8 mouse cellular contexts compared by ENCODE assay signal in the genomic region with DNA sequence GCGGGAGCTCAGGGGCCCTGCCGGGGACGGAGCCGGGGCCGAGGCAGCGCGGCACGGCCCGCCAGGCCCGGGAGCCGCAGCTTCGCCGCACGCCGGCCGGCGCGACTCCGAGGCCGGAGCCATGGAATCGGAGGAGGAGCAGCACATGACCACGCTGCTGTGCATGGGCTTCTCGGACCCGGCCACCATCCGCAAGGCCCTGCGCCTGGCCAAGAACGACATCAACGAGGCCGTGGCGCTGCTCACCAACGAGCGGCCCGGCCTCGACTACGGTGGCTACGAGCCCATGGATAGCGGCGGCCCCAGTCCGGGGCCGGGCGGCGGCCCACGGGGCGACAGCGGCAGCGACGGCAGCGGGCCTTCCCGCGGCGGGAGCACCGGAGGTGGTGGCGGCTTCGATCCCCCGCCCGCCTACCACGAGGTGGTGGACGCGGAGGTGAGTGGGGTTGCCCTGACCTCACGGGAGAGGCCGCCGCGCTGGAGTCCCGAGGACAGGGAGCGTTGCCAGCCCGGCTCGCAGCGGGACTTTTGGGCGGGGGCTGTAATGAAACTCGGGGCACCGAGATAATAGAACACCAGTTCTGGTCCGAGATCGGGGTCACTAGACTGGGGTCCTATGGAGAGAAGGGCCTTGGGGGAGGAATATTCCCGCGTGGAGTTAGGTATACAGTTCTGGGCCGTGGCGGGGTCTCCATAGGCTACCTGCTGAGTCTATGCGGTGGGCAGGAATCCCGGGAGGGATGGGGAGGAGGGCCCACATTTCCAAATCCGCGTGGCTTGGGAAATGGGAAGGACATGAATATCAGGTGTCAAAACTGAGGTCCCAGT. TPM values are rescaled to one million over a fixed set of nuclear protein-coding genes. Genes with fewer than 3 reads are reported as not detected.
DNase-seq lines count a peak whose midpoint lies in the region; ATAC-seq and TF ChIP-seq lines count a peak whose summit lies in the region.

No protein-coding gene starts in this region.

- H3K36me3 ChIP-seq in ES-Bruce4 (ENCODE audit: control insufficient read depth, insufficient read depth, low read length, poor library complexity, severe bottlenecking): peaks cover 8% of the 10 kb centered on the region; the same call in 1 of the 2 replicates
- no peaks in the 10 kb centered on the region for H3K36me3 ChIP-seq in forebrain, embryonic 13.5 days (ENCODE audit: poor library complexity, severe bottlenecking)
- H3K36me3 ChIP-seq in heart, embryonic 15.5 days: no peaks in the 10 kb centered on the region
- H3K36me3 ChIP-seq in neural tube, embryonic 15.5 days: no peaks in the 10 kb centered on the region

- no peak for TF ChIP-seq POLR2A in ES-Bruce4 (IDR thresholded peaks at IDR 0.05; ENCODE audit: insufficient read depth, low read length)
- TF ChIP-seq POLR2A in lung, adult 2 months (IDR thresholded peaks at IDR 0.05; ENCODE audit: borderline replicate concordance, extremely low read depth, low read depth, low read length): no peak

- peak overlapping the region; percentile 65 for H3K4me2 ChIP-seq in forebrain, embryonic 13.5 days
- H3K4me2 ChIP-seq in heart, embryonic 15.5 days: peak overlapping the region; percentile 83
- H3K4me2 ChIP-seq in neural tube, embryonic 15.5 days: peak overlapping the region; percentile 73

- peak overlapping the region; percentile 97 for H3K9ac ChIP-seq in ES-Bruce4 (ENCODE audit: low read depth, poor library complexity, severe bottlenecking)
- peak overlapping the region; percentile 95 for H3K9ac ChIP-seq in forebrain, embryonic 13.5 days
- peak overlapping the region; percentile 96 for H3K9ac ChIP-seq in heart, embryonic 15.5 days
- H3K9ac ChIP-seq in neural tube, embryonic 15.5 days (replicated peaks): peak overlapping the region; percentile 94

- ATAC-seq in forebrain, embryonic 13.5 days: peak; percentile 84
- ATAC-seq in heart, embryonic 15.5 days (replicated peaks; ENCODE audit: insufficient number of reproducible peaks, insufficient read depth, low FRiP score, low read depth): peak; percentile 68
- peak; percentile 82 for ATAC-seq in neural tube, embryonic 15.5 days (ENCODE audit: low FRiP score)

- H3K27ac ChIP-seq in ES-Bruce4 (ENCODE audit: insufficient read depth, low read length): peak overlapping the region; percentile 59
- peak overlapping the region; percentile 94 for H3K27ac ChIP-seq in brown adipose tissue, adult 24 weeks (replicated peaks; ENCODE audit: low read depth, low read length)
- peak overlapping the region; percentile 92 for H3K27ac ChIP-seq in forebrain, embryonic 13.5 days
- H3K27ac ChIP-seq in heart, embryonic 15.5 days: peak overlapping the region; percentile 93
- peak overlapping the region; percentile 85 for H3K27ac ChIP-seq in neural tube, embryonic 15.5 days (replicated peaks)

- no peaks in the 10 kb centered on the region for H3K27me3 ChIP-seq in ES-Bruce4 (ENCODE audit: control insufficient read depth, insufficient read depth, low read length, poor library complexity, severe bottlenecking)
- no peaks in the 10 kb centered on the region for H3K27me3 ChIP-seq in forebrain, embryonic 13.5 days
- no peaks in the 10 kb centered on the region for H3K27me3 ChIP-seq in heart, embryonic 15.5 days
- no peaks in the 10 kb centered on the region for H3K27me3 ChIP-seq in neural tube, embryonic 15.5 days (replicated peaks)

- H3K9me3 ChIP-seq in ES-Bruce4 (replicated peaks; ENCODE audit: control insufficient read depth, insufficient read depth, low read length, poor library complexity, severe bottlenecking): no peaks in the 10 kb centered on the region
- H3K9me3 ChIP-seq in forebrain, embryonic 13.5 days (replicated peaks): no peaks in the 10 kb centered on the region
- H3K9me3 ChIP-seq in heart, embryonic 15.5 days (replicated peaks): no peaks in the 10 kb centered on the region
- no peaks in the 10 kb centered on the region for H3K9me3 ChIP-seq in neural tube, embryonic 15.5 days (replicated peaks)

- peaks cover 3% of the 10 kb centered on the region for H3K4me1 ChIP-seq in ES-Bruce4 (ENCODE audit: control insufficient read depth, insufficient read depth, low read length)
- H3K4me1 ChIP-seq in brown adipose tissue, adult 24 weeks (ENCODE audit: control insufficient read depth, insufficient read depth, insufficient read length, low read length): peaks cover 5% of the 10 kb centered on the region; the same call in 1 of the 2 replicates
- H3K4me1 ChIP-seq in forebrain, embryonic 13.5 days: peaks cover 43% of the 10 kb centered on the region
- peaks cover 47% of the 10 kb centered on the region for H3K4me1 ChIP-seq in heart, embryonic 15.5 days (replicated peaks)
- H3K4me1 ChIP-seq in lung, adult 2 months (ENCODE audit: control insufficient read depth, insufficient read depth, low read length): peaks cover 9% of the 10 kb centered on the region
- peaks cover 37% of the 10 kb centered on the region for H3K4me1 ChIP-seq in neural tube, embryonic 15.5 days

- TF ChIP-seq EP300 in ES-Bruce4 (IDR thresholded peaks at IDR 0.05; ENCODE audit: insufficient read depth, low read depth, low read length): no peak

- WGBS in forebrain, embryonic 13.5 days: under 1% methylated on average over 81 of the region's 81 CpGs
- 0% methylated on average over 81 of the region's 81 CpGs for WGBS in heart, embryonic 15.5 days
- 3% methylated on average over 81 of the region's 81 CpGs for WGBS in lung, adult 2 months
- WGBS in neural tube, embryonic 15.5 days: under 1% methylated on average over 81 of the region's 81 CpGs

- TF ChIP-seq CTCF in ES-Bruce4 (IDR thresholded peaks at IDR 0.05; ENCODE audit: low read depth, low read length): no peak
- no peak for TF ChIP-seq CTCF in lung, adult 2 months (IDR thresholded peaks at IDR 0.05; ENCODE audit: insufficient read depth, low read length)

- peak; percentile 68 for DNase-seq in kidney, postnatal 14 days
- peak; percentile 75 for DNase-seq in lung, adult 2 months
- peak; percentile 37 for DNase-seq in thymus, postnatal 10 days (ENCODE audit: low spot score in 2 of 2)

- peak overlapping the region; percentile 95 for H3K4me3 ChIP-seq in ES-Bruce4 (ENCODE audit: low read depth, low read length)
- H3K4me3 ChIP-seq in brown adipose tissue, adult 24 weeks (ENCODE audit: insufficient read depth, low read depth, low read length): peak overlapping the region; percentile 100
- H3K4me3 ChIP-seq in forebrain, embryonic 13.5 days: peak overlapping the region; percentile 94
- peak overlapping the region; percentile 96 for H3K4me3 ChIP-seq in heart, embryonic 15.5 days
- peak overlapping the region; percentile 96 for H3K4me3 ChIP-seq in lung, adult 2 months (replicated peaks; ENCODE audit: extremely low read depth, low read depth, low read length)
- H3K4me3 ChIP-seq in neural tube, embryonic 15.5 days (replicated peaks): peak overlapping the region; percentile 94

RNA-seq across cellular contexts. Expression of a gene that starts 0.6 kb away (rescaled TPM):
- polyA plus RNA-seq in ES-Bruce4 (2011; ENCODE audit: insufficient read depth, insufficient read length, low read depth, missing spikeins): 62.7 and 64.0 TPM in 2 replicates
- polyA plus RNA-seq in brown adipose tissue, adult 24 weeks (2012; ENCODE audit: insufficient read depth, insufficient read length, missing spikeins): 17.2 and 17.7 TPM in 2 replicates
- polyA plus RNA-seq in forebrain, embryonic 13.5 days (2015; fragmentation: Nextera tagmentation; extraction: Ambion mirVana): 7.4 and 7.5 TPM in 2 replicates
- 6.6 and 8.1 TPM in 2 replicates for polyA plus RNA-seq in heart, embryonic 15.5 days (2015; fragmentation: Nextera tagmentation; extraction: Ambion mirVana)
- polyA plus RNA-seq in lung, adult 2 months (2012; rRNA removed): 9.0 and 11.1 TPM in 2 replicates
- polyA plus RNA-seq in neural tube, embryonic 15.5 days (2015; fragmentation: Nextera tagmentation; extraction: Ambion mirVana): 7.1 and 7.4 TPM in 2 replicates

Comparison
In these comparisons a context has a peak if more than half of its experiments do, and no peak if none do; other contexts are left out.
1. Peak in every context shown above with its lines: DNase-seq, ATAC-seq, H3K4me3 ChIP-seq and H3K27ac ChIP-seq.